Mouse (Mus musculus) hindbrain, embryonic 16.5 days (tissue): ENCODE results near the gene Piwil1. TPM values are rescaled to one million over a fixed set of nuclear protein-coding genes. Genes with fewer than 3 reads are reported as not detected.
A peak's percentile ranks its signal among the peaks of the same experiment; 100 is the strongest.

Experiments
- ATAC-seq: fragments of 200-750 bp; cut with Nextera tagmentation; 2 replicates; pipeline ENCODE4 v1.8.0; 2017; ENCODE audit warnings: moderate TSS enrichment, moderate library complexity
- H3K27ac ChIP-seq: fragments of 300-500 bp; sonication (generic); 2 replicates; pipeline ENCODE4 v1.5.1; 2014; ENCODE audit warnings: low read depth, mild to moderate bottlenecking, control low read depth, low read length, moderate library complexity
- H3K27me3 ChIP-seq: fragments of 300-500 bp; sonication (generic); replicated peaks from 2 replicates; pipeline ENCODE4 v1.6.1; 2014; ENCODE audit warnings: low read length; ENCODE audit not compliant: control insufficient read depth, insufficient read depth
- H3K36me3 ChIP-seq: fragments of 300-500 bp; sonication (generic); 2 replicates; pipeline ENCODE4 v1.6.1; 2014; ENCODE audit warnings: mild to moderate bottlenecking, low read length, moderate library complexity, mixed read lengths; ENCODE audit not compliant: control insufficient read depth, insufficient read depth
- H3K4me1 ChIP-seq: fragments of 300-500 bp; sonication (generic); 2 replicates; pipeline ENCODE4 v1.6.1; 2014; ENCODE audit warnings: low read depth, low read length; ENCODE audit not compliant: control insufficient read depth, insufficient read depth
- H3K4me2 ChIP-seq: fragments of 300-500 bp; sonication (generic); 2 replicates; pipeline ENCODE4 v1.6.1; 2014; ENCODE audit warnings: mild to moderate bottlenecking, low read length, control low read depth, moderate library complexity
- H3K4me3 ChIP-seq: fragments of 300-500 bp; sonication (generic); 2 replicates; pipeline ENCODE4 v1.5.1; 2014; ENCODE audit warnings: mild to moderate bottlenecking, low read length, control low read depth, moderate library complexity
- H3K9ac ChIP-seq: fragments of 300-500 bp; sonication (generic); 2 replicates; pipeline ENCODE4 v1.6.1; 2014; ENCODE audit warnings: low read depth, mild to moderate bottlenecking, control low read depth, low read length, moderate library complexity
- H3K9me3 ChIP-seq: fragments of 300-500 bp; sonication (generic); 2 replicates; pipeline ENCODE4 v1.6.1; 2014; ENCODE audit warnings: mild to moderate bottlenecking, low read length, moderate library complexity; ENCODE audit not compliant: control insufficient read depth
- WGBS: fragments of 180-500 bp; shearing (Covaris S2); extraction: QIAGEN DNeasy Blood & Tissue Kit; methylation state at CpG from one replicate; pipeline ENCODE4 v1.1.7; 2014; 5-methylcytosine and 5-hydroxymethylcytosine counted together
- polyA plus RNA-seq: library from polyadenylated mRNA; unstranded; fragments of >200 nt; fragmentation: Nextera tagmentation; extraction: Ambion mirVana; gene quantifications from 2 replicates; pipeline ENCODE4 v1.2.1, GENCODE M21; 2015

Gene Piwil1
- polyA plus RNA-seq, 1 experiment from 2014 or later: 0.53 TPM

DNA sequence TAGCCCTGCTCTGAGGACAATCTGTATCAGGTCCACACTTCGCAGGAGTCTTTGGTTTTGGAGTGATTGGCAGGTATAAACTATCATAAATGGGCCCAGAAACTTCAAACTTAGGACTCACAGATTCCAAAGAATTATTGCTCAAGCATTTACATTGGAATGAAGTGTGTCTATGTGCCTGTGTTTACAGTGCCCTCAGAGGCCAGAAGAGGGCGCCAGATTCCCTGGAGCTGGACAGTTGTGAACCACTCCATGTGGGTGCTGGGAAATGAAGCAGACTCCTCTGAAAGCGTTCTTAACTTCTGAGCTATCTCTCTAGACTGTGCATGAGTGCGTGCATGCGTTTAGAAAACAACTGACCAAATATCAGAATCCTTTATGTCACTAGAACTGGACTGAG is 20.9 kb upstream of the Piwil1 start:
- H3K27me3 ChIP-seq: 0 out of 2 replicates have a peak, but pooled peaks cover 2% of the 10 kb centered on the region
- H3K4me2 ChIP-seq: no peak overlapping the region
- no peak overlapping the region for H3K4me3 ChIP-seq
- H3K9ac ChIP-seq: no peak overlapping the region
- ATAC-seq: no peak
- H3K36me3 ChIP-seq: no peaks in the 10 kb centered on the region
- H3K27ac ChIP-seq: no peak overlapping the region
- 44% methylated on average over 5 of the region's 5 CpGs for WGBS
- peaks cover 4% of the 10 kb centered on the region for H3K4me1 ChIP-seq
- H3K9me3 ChIP-seq: peaks cover 2% of the 10 kb centered on the region; the same call in 1 of the 2 replicates

DNA sequence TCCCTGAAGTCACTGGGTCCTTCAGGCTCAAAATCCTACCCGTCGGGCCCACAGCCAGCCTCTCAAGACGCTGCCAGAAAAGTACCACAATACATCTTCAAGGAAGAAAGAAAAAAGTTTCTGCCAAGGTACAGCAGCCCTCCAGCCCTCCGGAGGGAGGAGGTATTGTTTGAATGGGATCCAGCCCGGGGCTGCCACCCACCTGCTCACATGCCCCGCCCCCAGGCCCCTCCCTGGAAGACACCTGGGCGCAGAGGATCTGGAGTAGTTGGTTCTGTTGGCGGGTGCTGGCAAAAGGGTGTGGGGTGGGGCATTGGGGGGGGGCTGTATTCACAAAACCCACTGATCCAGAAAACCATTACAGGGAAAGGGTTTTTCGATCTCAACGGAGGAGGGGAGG is 18.1 kb upstream of the Piwil1 start:
- Histone ChIP-seq H3K4me2 (peak overlapping the region; percentile 41), H3K4me3 (no peak overlapping the region), H3K9ac (no peak overlapping the region), H3K27ac (no peak overlapping the region), H3K9me3 (peaks cover 2% of the 10 kb centered on the region; the same call in 1 of the 2 replicates), H3K36me3 (no peaks in the 10 kb centered on the region), H3K27me3 (0 out of 2 replicates have a peak, but pooled peaks cover 2% of the 10 kb centered on the region), H3K4me1 (peaks cover 4% of the 10 kb centered on the region)
- ATAC-seq: no peak
- 6% methylated on average over 10 of the region's 10 CpGs for WGBS

DNA sequence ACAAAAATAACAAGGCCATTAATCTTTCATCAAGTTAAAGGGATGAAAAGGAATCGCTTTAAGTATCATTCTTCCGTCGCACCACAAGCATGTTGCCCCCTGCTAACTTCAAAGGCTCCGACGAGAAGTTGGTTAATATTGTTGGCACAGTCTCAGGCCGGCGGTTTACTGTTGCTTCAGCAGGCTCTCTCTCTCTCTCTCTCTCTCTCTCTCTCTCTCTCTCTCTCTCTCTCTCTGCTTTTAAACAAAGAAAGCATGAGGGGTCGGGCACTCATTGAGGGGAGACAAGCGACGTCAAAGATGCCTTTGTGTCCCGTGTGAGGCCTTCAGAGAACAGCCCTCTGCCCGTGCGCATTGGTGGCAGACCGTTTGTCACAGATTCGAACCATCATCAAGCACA is 17.7 kb upstream of the Piwil1 start:
- no peak overlapping the region for H3K9ac ChIP-seq
- H3K9me3 ChIP-seq: peaks cover 2% of the 10 kb centered on the region; the same call in 1 of the 2 replicates
- H3K4me3 ChIP-seq: no peak overlapping the region
- peak overlapping the region; percentile 41 for H3K4me2 ChIP-seq
- H3K27ac ChIP-seq: no peak overlapping the region
- WGBS: 4% methylated on average over 15 of the region's 15 CpGs
- H3K27me3 ChIP-seq: 0 out of 2 replicates have a peak, but pooled peaks cover 2% of the 10 kb centered on the region
- peaks cover 4% of the 10 kb centered on the region for H3K4me1 ChIP-seq
- H3K36me3 ChIP-seq: no peaks in the 10 kb centered on the region
- ATAC-seq: no peak

DNA sequence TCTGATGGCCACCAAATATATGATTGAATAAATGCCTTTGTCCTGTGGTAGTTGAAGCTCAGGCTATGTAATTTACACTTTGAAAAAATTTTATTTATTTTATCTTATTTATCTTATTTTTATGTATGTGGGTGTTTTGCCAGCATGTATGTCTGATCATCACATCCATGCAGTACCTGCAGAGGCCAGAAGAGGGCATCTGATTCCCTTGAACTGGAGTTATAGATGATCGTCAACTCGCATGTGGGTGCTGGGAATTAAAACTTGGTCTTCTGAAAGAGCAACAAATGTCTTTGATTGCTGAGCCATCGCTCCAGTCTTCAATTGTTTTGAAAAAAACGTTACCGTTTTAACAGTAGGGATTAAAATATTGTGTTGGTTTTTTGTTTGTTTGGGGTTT is 15.2 kb upstream of the Piwil1 start:
- Histone ChIP-seq H3K4me2 (no peak overlapping the region), H3K27me3 (0 out of 2 replicates have a peak, but pooled peaks cover 2% of the 10 kb centered on the region), H3K4me3 (no peak overlapping the region), H3K9me3 (peaks cover 2% of the 10 kb centered on the region; the same call in 1 of the 2 replicates), H3K9ac (no peak overlapping the region), H3K27ac (no peak overlapping the region), H3K4me1 (peaks cover 4% of the 10 kb centered on the region), H3K36me3 (no peaks in the 10 kb centered on the region)
- no peak for ATAC-seq
- 82% methylated on average over 5 of the region's 5 CpGs for WGBS

DNA sequence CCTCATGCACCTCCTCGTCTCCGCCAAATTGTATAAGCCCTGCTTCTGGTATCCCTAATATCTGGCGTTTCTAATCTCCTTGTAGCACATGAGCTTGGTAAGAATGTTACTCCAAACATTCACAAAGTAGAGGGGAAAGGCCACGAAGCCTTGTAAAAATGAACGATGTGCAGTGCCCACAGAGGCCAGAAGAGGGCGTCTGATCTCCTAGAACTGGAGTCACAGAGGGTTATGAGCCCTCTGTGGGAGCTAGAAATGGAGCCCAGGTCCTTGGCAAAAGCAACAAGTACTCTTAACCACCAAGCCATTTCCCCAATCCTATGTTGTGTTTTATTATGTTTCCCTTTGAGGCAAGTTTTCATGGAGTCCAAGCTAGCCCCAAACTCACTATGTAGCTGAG is 8.2 kb upstream of the Piwil1 start:
- Histone ChIP-seq H3K4me3 (no peak overlapping the region), H3K27me3 (no peaks in the 10 kb centered on the region), H3K9ac (no peak overlapping the region), H3K36me3 (no peaks in the 10 kb centered on the region), H3K9me3 (no peaks in the 10 kb centered on the region), H3K27ac (no peak overlapping the region), H3K4me2 (no peak overlapping the region), H3K4me1 (no peaks in the 10 kb centered on the region)
- ATAC-seq: no peak
- WGBS: 80% methylated on average over 6 of the region's 6 CpGs

DNA sequence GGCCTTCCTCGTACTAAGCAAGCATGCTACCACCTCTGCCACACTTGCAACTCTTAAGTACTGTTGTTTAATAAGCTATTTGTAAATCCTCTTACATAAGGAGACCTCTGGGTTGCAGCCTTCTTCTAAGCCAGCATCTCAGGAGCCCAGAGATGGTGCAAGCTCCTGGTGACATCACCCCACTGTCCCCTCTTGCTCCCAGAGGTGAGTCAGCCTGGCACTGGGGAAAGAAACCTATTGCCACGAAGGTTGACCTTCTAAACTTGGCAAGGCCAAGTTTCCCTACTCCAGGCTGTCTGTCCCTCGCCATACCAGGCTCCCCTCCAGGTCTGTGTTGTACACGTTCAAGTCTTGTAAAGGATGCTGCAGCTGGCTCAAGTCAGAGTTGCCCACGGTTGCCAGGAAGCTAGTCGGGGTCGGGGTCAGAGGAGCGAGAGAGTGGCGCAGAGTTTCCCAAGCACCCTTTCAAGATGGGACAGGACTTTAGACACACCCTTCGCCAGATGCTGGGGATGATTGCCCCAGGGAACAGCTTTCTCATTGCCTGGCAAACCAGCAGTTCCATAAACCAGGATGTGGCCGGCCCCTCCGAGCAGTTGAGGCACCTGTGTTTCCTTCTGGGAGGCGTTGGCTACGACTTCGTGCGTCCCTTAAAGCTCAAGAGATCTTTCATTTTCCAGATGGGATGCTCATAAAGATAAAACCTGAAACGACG is 7.6 kb upstream of the Piwil1 start:
- no peak overlapping the region for H3K9ac ChIP-seq
- 67% methylated on average over 18 of the region's 18 CpGs for WGBS
- H3K36me3 ChIP-seq: no peaks in the 10 kb centered on the region
- ATAC-seq: no peak
- no peak overlapping the region for H3K4me3 ChIP-seq
- H3K27me3 ChIP-seq: no peaks in the 10 kb centered on the region
- H3K4me2 ChIP-seq: no peak overlapping the region
- no peaks in the 10 kb centered on the region for H3K4me1 ChIP-seq
- H3K9me3 ChIP-seq: no peaks in the 10 kb centered on the region
- H3K27ac ChIP-seq: no peak overlapping the region

DNA sequence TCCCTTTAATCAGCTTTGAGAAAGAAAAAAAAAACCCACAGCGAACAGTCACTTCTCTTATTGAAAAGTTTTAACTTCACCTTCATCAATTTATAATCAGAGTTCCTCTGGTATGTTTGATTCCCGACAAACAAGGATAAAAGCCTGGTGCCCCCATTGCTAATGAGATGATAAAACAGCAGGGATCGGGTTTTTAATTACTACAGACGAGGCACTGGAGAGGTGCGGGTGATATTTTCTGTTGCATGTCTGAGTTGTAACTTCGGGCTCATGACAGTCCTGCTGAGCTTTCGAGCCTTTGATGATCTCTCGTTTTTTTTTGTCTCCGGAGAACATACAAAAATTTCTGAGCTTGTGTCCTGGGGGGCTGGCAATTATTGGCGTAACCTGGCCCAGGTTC is 5.5 kb upstream of the Piwil1 start:
- H3K9ac ChIP-seq: no peak overlapping the region

DNA sequence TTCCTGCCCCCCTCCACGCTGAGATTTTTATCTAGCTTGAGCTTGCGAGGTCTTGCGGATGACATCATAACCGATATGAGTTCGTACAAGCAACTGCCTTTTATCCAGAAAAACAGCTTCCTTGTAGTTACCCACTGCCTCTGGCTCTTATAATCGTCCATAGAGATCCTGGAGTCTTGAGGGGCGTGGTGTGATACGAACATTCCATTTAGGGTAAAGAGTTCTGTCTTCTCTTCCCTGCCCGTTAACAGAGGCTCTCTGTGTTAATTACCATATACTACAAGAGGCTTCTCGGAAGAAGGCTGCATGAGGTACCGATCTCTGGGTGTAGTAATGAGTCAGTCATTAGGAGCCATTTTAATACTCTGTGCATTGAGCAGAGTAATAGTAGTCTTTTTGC is 1.6 kb upstream of the Piwil1 start:
- no peaks in the 10 kb centered on the region for H3K27me3 ChIP-seq
- H3K9ac ChIP-seq: no peak overlapping the region
- H3K4me2 ChIP-seq: no peak overlapping the region
- 57% methylated on average over 11 of the region's 11 CpGs for WGBS
- no peaks in the 10 kb centered on the region for H3K9me3 ChIP-seq
- no peak for ATAC-seq
- H3K4me3 ChIP-seq: no peak overlapping the region
- no peaks in the 10 kb centered on the region for H3K36me3 ChIP-seq
- no peak overlapping the region for H3K27ac ChIP-seq
- peaks cover 5% of the 10 kb centered on the region for H3K4me1 ChIP-seq

More for the DNA sequence above, 5.5 kb upstream of the Piwil1 start:
- H3K27ac ChIP-seq: no peak overlapping the region
- H3K4me3 ChIP-seq: no peak overlapping the region
- H3K9me3 ChIP-seq: no peaks in the 10 kb centered on the region
- WGBS: 24% methylated on average over 10 of the region's 10 CpGs
- ATAC-seq: no peak
- H3K4me2 ChIP-seq: peak overlapping the region; percentile 8
- H3K27me3 ChIP-seq: no peaks in the 10 kb centered on the region
- no peaks in the 10 kb centered on the region for H3K4me1 ChIP-seq
- no peaks in the 10 kb centered on the region for H3K36me3 ChIP-seq

DNA sequence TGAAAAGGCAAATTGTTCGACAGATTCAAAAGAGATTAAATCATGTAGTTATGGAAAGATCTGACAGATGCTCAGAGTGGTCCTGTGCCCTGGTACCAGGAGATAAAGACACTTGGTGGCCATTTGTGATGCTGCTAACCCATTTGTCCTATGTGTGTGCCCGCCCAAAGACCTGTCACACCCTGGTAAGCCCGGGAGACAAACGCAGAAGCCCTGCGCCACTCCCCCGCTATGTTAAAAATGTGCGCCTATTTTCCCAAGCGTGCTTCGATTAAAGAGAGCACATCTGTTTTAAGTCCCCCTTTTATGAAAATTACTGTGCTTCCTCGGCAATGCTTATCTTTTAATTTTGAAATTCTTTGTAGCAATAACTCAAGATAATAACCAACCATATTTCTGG is 1.4 kb downstream of the Piwil1 start:
- no peak overlapping the region for H3K9ac ChIP-seq
- no peak overlapping the region for H3K4me3 ChIP-seq
- WGBS: 16% methylated on average over 10 of the region's 10 CpGs
- no peak for ATAC-seq
- H3K4me2 ChIP-seq: peak overlapping the region; percentile 45
- no peak overlapping the region for H3K27ac ChIP-seq
- no peaks in the 10 kb centered on the region for H3K36me3 ChIP-seq
- H3K27me3 ChIP-seq: no peaks in the 10 kb centered on the region
- H3K9me3 ChIP-seq: no peaks in the 10 kb centered on the region
- peaks cover 5% of the 10 kb centered on the region for H3K4me1 ChIP-seq
